Mouse (Mus musculus): ENCODE data around the gene Rmdn3. TPM values are rescaled to one million over a fixed set of nuclear protein-coding genes. Genes with fewer than 3 reads are reported as not detected.

Gene Rmdn3
- total and polyA plus RNA-seq, 3 experiments: 52.5 to 57.4 TPM; not detected in 1

DNA sequence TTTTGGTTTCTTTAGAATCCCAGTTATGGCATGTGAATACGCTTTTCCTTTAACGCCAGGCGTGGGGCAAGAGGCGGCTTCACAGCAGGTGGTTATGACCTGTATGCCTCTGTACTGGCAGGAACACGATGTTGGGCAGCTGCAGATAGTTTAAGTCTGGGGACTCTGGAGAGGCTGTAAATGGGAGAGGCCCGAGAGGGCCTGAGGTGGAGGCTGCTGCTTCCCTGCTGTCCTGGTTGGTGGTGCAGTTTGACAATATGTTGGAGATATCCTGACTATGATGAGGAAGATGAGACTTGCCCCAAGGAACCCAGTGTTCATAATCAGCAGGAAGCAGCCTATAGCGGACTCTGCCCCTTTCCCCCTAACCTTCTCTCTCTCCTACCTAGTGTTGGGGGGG is 26.1 kb upstream of the Rmdn3 start:
- Histone ChIP-seq H3K9ac (ENCODE audit: control insufficient read depth, low read depth, low read length, poor library complexity, severe bottlenecking) (no peak overlapping the region), H3K4me1 (ENCODE audit: control insufficient read depth in 1 of 2, insufficient read depth in 2 of 2, low read length in 2 of 2) (no peaks in the 10 kb centered on the region), H3K79me2 (ENCODE audit: control insufficient read depth, insufficient read depth, low read length, poor library complexity) (no peaks in the 10 kb centered on the region), H3K36me3 (ENCODE audit: control insufficient read depth in 1 of 2, insufficient read depth in 2 of 2, low read length in 2 of 2) (no peaks in the 10 kb centered on the region), H3K27me3 (ENCODE audit: control insufficient read depth in 1 of 2, insufficient read depth in 2 of 2, low read length in 2 of 2) (no peaks in the 10 kb centered on the region), H3K4me3 (ENCODE audit: control insufficient read depth in 1 of 2, insufficient read depth in 1 of 2, low read depth in 2 of 2, low read length in 2 of 2) (no peak overlapping the region), H3K9me3 (replicated peaks; ENCODE audit: insufficient read depth, low read length) (no peaks in the 10 kb centered on the region), H3K27ac (ENCODE audit: control insufficient read depth, low read depth, low read length) (no peak overlapping the region)
- no peak for DNase-seq (ENCODE audit: low read depth, low spot score)
- TF ChIP-seq MAFK (IDR thresholded peaks at IDR 0.05; ENCODE audit: borderline replicate concordance, low read depth, low read length) (no peak), SIN3A (IDR thresholded peaks at IDR 0.05; ENCODE audit: low read length) (no peak), ZKSCAN1 (IDR thresholded peaks at IDR 0.05; ENCODE audit: low read depth, low read length) (no peak), ETS1 (IDR thresholded peaks at IDR 0.05; ENCODE audit: low read depth, low read length) (no peak), RCOR1 (IDR thresholded peaks at IDR 0.05; ENCODE audit: low read depth, low read length) (no peak), UBTF (IDR thresholded peaks at IDR 0.05; ENCODE audit: borderline replicate concordance, insufficient read depth, low read depth, low read length) (no peak), HCFC1 (IDR thresholded peaks at IDR 0.05; ENCODE audit: low read depth, low read length) (no peak), CTCF (IDR thresholded peaks at IDR 0.05 in 2 of 3, conservative IDR thresholded peaks at IDR 0.05 in 1 of 3; ENCODE audit: control insufficient read depth in 1 of 3, insufficient read depth in 1 of 3, low read depth in 2 of 3, low read length in 3 of 3, poor library complexity in 1 of 3, severe bottlenecking in 1 of 3) (no peak), SMC3 (IDR thresholded peaks at IDR 0.05; ENCODE audit: low read depth, low read length) (no peak), MYB (IDR thresholded peaks at IDR 0.05; ENCODE audit: low read depth, low read length) (no peak), TCF12 (IDR thresholded peaks at IDR 0.05; ENCODE audit: low read depth, low read length) (no peak), TAL1 (IDR thresholded peaks at IDR 0.05; ENCODE audit: low read length) (no peak), ZMIZ1 (IDR thresholded peaks at IDR 0.05; ENCODE audit: low read depth, low read length) (no peak), EP300 (IDR thresholded peaks at IDR 0.05; ENCODE audit: low read depth in 1 of 2, low read length in 2 of 2) (no peak), MXI1 (IDR thresholded peaks at IDR 0.05; ENCODE audit: low read depth, low read length) (no peak), BHLHE40 (IDR thresholded peaks at IDR 0.05; ENCODE audit: borderline replicate concordance, low read depth, low read length) (no peak), USF1 (IDR thresholded peaks at IDR 0.05; ENCODE audit: low read depth, low read length) (no peak), MAX (IDR thresholded peaks at IDR 0.05; ENCODE audit: low read length) (no peak)

DNA sequence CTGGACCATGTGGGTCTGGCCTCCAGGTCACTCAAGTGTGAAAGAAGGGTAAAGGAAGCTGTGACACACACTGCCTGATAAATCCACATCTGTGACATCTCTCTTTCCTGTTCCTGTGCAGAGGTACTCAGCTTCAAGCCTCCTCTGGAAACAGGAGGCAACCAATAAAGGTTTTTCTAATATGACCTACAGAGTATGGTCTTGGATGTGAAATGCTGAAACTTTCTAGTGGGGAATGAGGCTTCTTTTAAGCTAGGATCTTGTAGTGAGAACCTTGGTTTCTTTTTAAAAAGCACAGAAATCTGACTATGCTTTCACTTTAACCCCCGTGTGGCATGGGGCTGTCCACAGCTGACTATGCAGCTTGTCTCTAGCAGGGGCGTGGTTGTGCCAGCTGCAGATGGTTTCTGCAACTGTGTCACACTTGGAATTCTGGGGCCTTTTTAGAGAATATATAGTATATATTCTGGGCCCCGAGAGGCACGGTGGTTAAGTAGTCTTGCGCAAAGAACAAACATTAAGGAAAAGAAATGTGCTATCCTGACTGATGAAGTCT is 20.6 kb upstream of the Rmdn3 start:
- no peaks in the 10 kb centered on the region for H3K9me3 ChIP-seq (replicated peaks; ENCODE audit: insufficient read depth, low read length)
- no peaks in the 10 kb centered on the region for H3K79me2 ChIP-seq (ENCODE audit: control insufficient read depth, insufficient read depth, low read length, poor library complexity)
- no peak overlapping the region for H3K27ac ChIP-seq (ENCODE audit: control insufficient read depth, low read depth, low read length)
- peaks cover 0 to 8% of the 10 kb centered on the region in 2 experiments; a peak in 2 of 4 replicates for H3K36me3 ChIP-seq (ENCODE audit: control insufficient read depth in 1 of 2, insufficient read depth in 2 of 2, low read length in 2 of 2)
- H3K4me1 ChIP-seq (ENCODE audit: control insufficient read depth in 1 of 2, insufficient read depth in 2 of 2, low read length in 2 of 2): peaks cover 4 to 16% of the 10 kb centered on the region in 2 experiments; a peak in 3 of 4 replicates
- no peak overlapping the region for H3K9ac ChIP-seq (ENCODE audit: control insufficient read depth, low read depth, low read length, poor library complexity, severe bottlenecking)
- no peaks in the 10 kb centered on the region for H3K27me3 ChIP-seq (ENCODE audit: control insufficient read depth in 1 of 2, insufficient read depth in 2 of 2, low read length in 2 of 2)
- TF ChIP-seq MAFK (IDR thresholded peaks at IDR 0.05; ENCODE audit: borderline replicate concordance, low read depth, low read length): no peak
- no peak for TF ChIP-seq ZC3H11A (IDR thresholded peaks at IDR 0.05; ENCODE audit: low read depth, low read length)
- no peak for TF ChIP-seq MXI1 (IDR thresholded peaks at IDR 0.05; ENCODE audit: low read depth, low read length)
- TF ChIP-seq USF1 (IDR thresholded peaks at IDR 0.05; ENCODE audit: low read depth, low read length): no peak
- no peak for TF ChIP-seq NRF1 (IDR thresholded peaks at IDR 0.05; ENCODE audit: insufficient read depth, low read depth, low read length, poor library complexity, severe bottlenecking)
- TF ChIP-seq CHD1 (IDR thresholded peaks at IDR 0.05; ENCODE audit: low read depth, low read length): no peak
- no peak for TF ChIP-seq HCFC1 (IDR thresholded peaks at IDR 0.05; ENCODE audit: low read depth, low read length)
- DNase-seq (ENCODE audit: low read depth, low spot score): no peak
- H3K4me3 ChIP-seq (ENCODE audit: control insufficient read depth in 1 of 2, insufficient read depth in 1 of 2, low read depth in 2 of 2, low read length in 2 of 2): no peak overlapping the region

All from MEL (cell line).